Mouse (Mus musculus): Measurements from ENCODE around the gene Clcnka.

- no peak for TF ChIP-seq CTCF (IDR thresholded peaks at IDR 0.05; ENCODE audit: extremely low read depth, insufficient read length, insufficient replicate concordance, low read depth, low read length)
- TF ChIP-seq POLR2A (IDR thresholded peaks at IDR 0.05; ENCODE audit: low read depth, low read length): no peak
Observed at GRCm38 (mm10) chr4:141423288-141423687, 24.8 kb upstream of the Clcnka start.
